Mouse (Mus musculus) heart, embryonic 11.5 days (tissue): Measurements from ENCODE around the gene Gpatch2. TPM values are rescaled to one million over a fixed set of nuclear protein-coding genes. Genes with fewer than 3 reads are reported as not detected.

Experiments used
- ATAC-seq: fragments of 200-750 bp; cut with Nextera tagmentation; replicated peaks from 2 replicates; pipeline ENCODE4 v1.8.0; 2017; ENCODE audit warnings: moderate library complexity; ENCODE audit not compliant: insufficient number of reproducible peaks, low FRiP score, low TSS enrichment
- H3K27ac ChIP-seq: fragments of 300-500 bp; sonication (generic); 2 replicates; pipeline ENCODE4 v1.5.1; 2014; ENCODE audit warnings: mild to moderate bottlenecking, low read depth, low read length
- H3K27me3 ChIP-seq: fragments of 300-500 bp; sonication (generic); 2 replicates; pipeline ENCODE4 v1.6.1; 2014; ENCODE audit warnings: mild to moderate bottlenecking, low read length, mixed read lengths; ENCODE audit not compliant: control insufficient read depth, insufficient read depth
- H3K36me3 ChIP-seq: fragments of 300-500 bp; sonication (generic); 2 replicates; pipeline ENCODE4 v1.6.1; 2014; ENCODE audit warnings: mild to moderate bottlenecking, low read length, moderate library complexity, mixed read lengths; ENCODE audit not compliant: control insufficient read depth, insufficient read depth
- H3K4me1 ChIP-seq: fragments of 300-500 bp; sonication (generic); 2 replicates; pipeline ENCODE4 v1.6.1; 2014; ENCODE audit warnings: low read length; ENCODE audit not compliant: control insufficient read depth, insufficient read depth
- H3K4me2 ChIP-seq: fragments of 300-500 bp; sonication (generic); 2 replicates; pipeline ENCODE4 v1.6.1; 2014; ENCODE audit warnings: mild to moderate bottlenecking, moderate library complexity
- H3K4me3 ChIP-seq: fragments of 300-500 bp; sonication (generic); 2 replicates; pipeline ENCODE4 v1.5.1; 2014; ENCODE audit warnings: low read depth, low read length
- H3K9ac ChIP-seq: fragments of 300-500 bp; sonication (generic); 2 replicates; pipeline ENCODE4 v1.6.1; 2014; ENCODE audit warnings: mild to moderate bottlenecking, low read depth, low read length, moderate library complexity
- H3K9me3 ChIP-seq: fragments of 300-500 bp; sonication (generic); replicated peaks from 2 replicates; pipeline ENCODE4 v1.6.1; 2016; ENCODE audit warnings: low read length; ENCODE audit not compliant: control insufficient read depth
- WGBS: fragments of 180-500 bp; shearing (Covaris S2); extraction: QIAGEN DNeasy Blood & Tissue Kit; methylation state at CpG from one replicate; pipeline ENCODE4 v1.1.7; 2014; ENCODE audit not compliant: insufficient replicate concordance; 5-methylcytosine and 5-hydroxymethylcytosine counted together
- polyA plus RNA-seq: library from polyadenylated mRNA; unstranded; fragments of >200 nt; fragmentation: Nextera tagmentation; extraction: Ambion mirVana; gene quantifications from 2 replicates; pipeline ENCODE4 v1.2.1, GENCODE M21; 2014

The Gpatch2 gene
- polyA plus RNA-seq, 1 experiment from 2014 or later = 17.0 TPM

- Histone ChIP-seq H3K9ac (no peak overlapping the region), H3K27ac (no peak overlapping the region), H3K4me3 (no peak overlapping the region), H3K9me3 (no peaks in the 10 kb centered on the region), H3K27me3 (no peaks in the 10 kb centered on the region), H3K4me1 (no peaks in the 10 kb centered on the region), H3K4me2 (no peak overlapping the region), H3K36me3 (no peaks in the 10 kb centered on the region)
- ATAC-seq = no peak
- 83% methylated on average over 7 of the region's 7 CpGs for WGBS
These were observed 74.9 kb downstream of the Gpatch2 start for GRCm38 (mm10) chr1:187290186-187290585.

GRCm38 (mm10) chr1:187291480-187292394, 76.4 kb downstream of the Gpatch2 start:
- Histone ChIP-seq H3K4me2 (no peak overlapping the region), H3K9me3 (no peaks in the 10 kb centered on the region), H3K27ac (no peak overlapping the region), H3K9ac (no peak overlapping the region), H3K36me3 (no peaks in the 10 kb centered on the region), H3K27me3 (no peaks in the 10 kb centered on the region), H3K4me3 (no peak overlapping the region), H3K4me1 (no peaks in the 10 kb centered on the region)
- WGBS = 82% methylated on average over 10 of the region's 10 CpGs
- no peak for ATAC-seq

GRCm38 (mm10) chr1:187292395-187292749, 77.1 kb downstream of the Gpatch2 start:
- H3K9ac ChIP-seq = no peak overlapping the region
- no peak overlapping the region for H3K27ac ChIP-seq
- no peaks in the 10 kb centered on the region for H3K36me3 ChIP-seq
- ATAC-seq = no peak
- no peak overlapping the region for H3K4me2 ChIP-seq
- H3K4me3 ChIP-seq = no peak overlapping the region
- no peaks in the 10 kb centered on the region for H3K9me3 ChIP-seq
- H3K4me1 ChIP-seq = no peaks in the 10 kb centered on the region
- 76% methylated on average over 3 of the region's 3 CpGs for WGBS
- no peaks in the 10 kb centered on the region for H3K27me3 ChIP-seq

- Histone ChIP-seq H3K36me3 (no peaks in the 10 kb centered on the region), H3K4me3 (no peak overlapping the region), H3K27ac (no peak overlapping the region), H3K9ac (no peak overlapping the region), H3K4me2 (no peak overlapping the region), H3K27me3 (no peaks in the 10 kb centered on the region), H3K4me1 (no peaks in the 10 kb centered on the region), H3K9me3 (no peaks in the 10 kb centered on the region)
- no peak for ATAC-seq
- 80% methylated on average over 3 of the region's 3 CpGs for WGBS
These were observed 77.9 kb downstream of the Gpatch2 start for GRCm38 (mm10) chr1:187293233-187293632.

GRCm38 (mm10) chr1:187294522-187294921, 79.2 kb downstream of the Gpatch2 start:
- Histone ChIP-seq H3K27ac (no peak overlapping the region), H3K36me3 (no peaks in the 10 kb centered on the region), H3K4me1 (no peaks in the 10 kb centered on the region), H3K27me3 (no peaks in the 10 kb centered on the region), H3K4me2 (no peak overlapping the region), H3K9me3 (no peaks in the 10 kb centered on the region), H3K4me3 (no peak overlapping the region), H3K9ac (no peak overlapping the region)
- ATAC-seq = no peak
- WGBS = 51% methylated on average over 5 of the region's 5 CpGs

GRCm38 (mm10) chr1:187295038-187295559, 79.8 kb downstream of the Gpatch2 start:
- H3K27me3 ChIP-seq = no peaks in the 10 kb centered on the region
- H3K9me3 ChIP-seq = no peaks in the 10 kb centered on the region
- no peaks in the 10 kb centered on the region for H3K36me3 ChIP-seq
- no peaks in the 10 kb centered on the region for H3K4me1 ChIP-seq
- no peak overlapping the region for H3K9ac ChIP-seq
- H3K4me2 ChIP-seq = no peak overlapping the region
- H3K4me3 ChIP-seq = no peak overlapping the region
- H3K27ac ChIP-seq = no peak overlapping the region
- ATAC-seq = no peak
- 89% methylated on average over 6 of the region's 6 CpGs for WGBS

- 79% methylated on average over 1 of the region's 1 CpGs for WGBS
- H3K36me3 ChIP-seq = no peaks in the 10 kb centered on the region
- no peaks in the 10 kb centered on the region for H3K4me1 ChIP-seq
- H3K4me3 ChIP-seq = no peak overlapping the region
- H3K9me3 ChIP-seq = no peaks in the 10 kb centered on the region
- no peaks in the 10 kb centered on the region for H3K27me3 ChIP-seq
- H3K9ac ChIP-seq = no peak overlapping the region
- no peak overlapping the region for H3K27ac ChIP-seq
- ATAC-seq = no peak
- H3K4me2 ChIP-seq = no peak overlapping the region
These were observed 80.4 kb downstream of the Gpatch2 start for GRCm38 (mm10) chr1:187295711-187296110.

- WGBS = 76% methylated on average over 4 of the region's 4 CpGs
- H3K27me3 ChIP-seq = no peaks in the 10 kb centered on the region
- H3K36me3 ChIP-seq = no peaks in the 10 kb centered on the region
- no peak overlapping the region for H3K27ac ChIP-seq
- H3K4me1 ChIP-seq = 0 out of 2 replicates have a peak, but pooled peaks cover 2% of the 10 kb centered on the region
- no peak for ATAC-seq
- no peak overlapping the region for H3K4me3 ChIP-seq
- H3K9ac ChIP-seq = no peak overlapping the region
- H3K4me2 ChIP-seq = no peak overlapping the region
- H3K9me3 ChIP-seq = no peaks in the 10 kb centered on the region
These were observed 83.9 kb downstream of the Gpatch2 start for GRCm38 (mm10) chr1:187299236-187299635.

- H3K36me3 ChIP-seq = no peaks in the 10 kb centered on the region
- H3K27me3 ChIP-seq = no peaks in the 10 kb centered on the region
- H3K4me3 ChIP-seq = no peak overlapping the region
- WGBS = 62% methylated on average over 5 of the region's 5 CpGs
- no peak overlapping the region for H3K4me2 ChIP-seq
- H3K27ac ChIP-seq = no peak overlapping the region
- ATAC-seq = no peak
- H3K9ac ChIP-seq = no peak overlapping the region
- no peaks in the 10 kb centered on the region for H3K9me3 ChIP-seq
- H3K4me1 ChIP-seq = peaks cover 2% of the 10 kb centered on the region; the same call in 1 of the 2 replicates
These were observed 85.3 kb downstream of the Gpatch2 start for GRCm38 (mm10) chr1:187300626-187301025.
